Mouse (Mus musculus) embryonic fibroblast, embryonic 13.5 days (primary cell): ENCODE results near the gene Eomes. TPM values are rescaled to one million over a fixed set of nuclear protein-coding genes. Genes with fewer than 3 reads are reported as not detected.
A peak's percentile ranks its signal among the peaks of the same experiment; 100 is the strongest.

ENCODE experiments used
- H3K27ac ChIP-seq: 2 replicates; pipeline ENCODE4 v1.5.1; 2012; ENCODE audit warnings: low read length, control low read depth, inconsistent platforms; ENCODE audit not compliant: insufficient read depth
- H3K4me1 ChIP-seq: 2 replicates; pipeline ENCODE4 v1.6.1; 2011; ENCODE audit warnings: low read length; ENCODE audit not compliant: control insufficient read depth, insufficient read depth
- H3K4me3 ChIP-seq: 2 replicates; pipeline ENCODE4 v1.5.1; 2011; ENCODE audit warnings: mild to moderate bottlenecking, control low read depth, low read length; ENCODE audit not compliant: insufficient read depth
- CTCF ChIP-seq: IDR thresholded peaks from 2 replicates; pipeline ENCODE4 v1.5.1; 2011; ENCODE audit warnings: mild to moderate bottlenecking, control low read depth, low read length, moderate library complexity, borderline replicate concordance; ENCODE audit not compliant: insufficient read depth
- POLR2A ChIP-seq: IDR thresholded peaks from 2 replicates; pipeline ENCODE4 v1.6.1; 2011; ENCODE audit warnings: low read depth, mild to moderate bottlenecking, control low read depth, low read length, moderate library complexity
- polyA plus RNA-seq: library from polyadenylated mRNA; stranded (reverse); fragments of >200 nt; gene quantifications from 2 replicates; pipeline ENCODE4 v1.2.4, GENCODE M21; 2011; ENCODE audit warnings: low read depth; ENCODE audit not compliant: missing spikeins, insufficient read length

Gene Eomes
- polyA plus RNA-seq, 1 experiment: not detected

DNA sequence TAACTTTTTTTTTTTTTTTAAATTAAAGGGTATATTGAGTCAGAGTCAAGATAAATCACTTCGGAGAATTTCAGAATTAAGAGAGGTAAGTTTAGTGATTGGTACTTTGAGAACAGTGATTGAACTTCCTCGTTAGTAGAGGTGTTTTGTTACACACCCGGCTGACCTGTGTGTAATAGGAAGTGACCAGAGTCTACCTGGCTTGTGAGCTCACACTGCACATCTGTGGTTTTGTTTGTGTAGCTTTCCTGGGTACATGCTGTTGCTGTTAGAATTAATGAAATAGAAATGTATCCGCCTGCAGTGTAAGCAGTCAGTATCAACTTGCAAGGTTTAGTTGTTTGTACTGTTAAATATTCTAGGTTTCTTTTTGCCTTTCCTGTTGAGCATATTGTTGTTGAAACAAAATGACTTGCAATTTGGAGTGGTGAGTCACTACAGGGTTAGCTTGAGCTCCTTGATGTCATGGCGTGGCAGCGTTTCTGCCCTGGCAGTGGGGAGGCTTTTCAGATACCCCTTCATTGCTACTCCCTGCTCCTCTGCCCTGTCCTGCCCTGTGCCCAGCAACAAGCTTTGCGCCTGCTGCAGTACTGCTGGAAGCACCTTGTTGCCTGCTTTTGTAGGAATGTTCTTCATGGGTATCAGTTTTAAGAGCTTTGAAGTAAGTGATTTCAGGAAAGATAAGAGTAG, 54.6 kb downstream of the Eomes start:
- Histone ChIP-seq H3K27ac (peak overlapping the region; percentile 30; the same call in 1 of the 2 replicates), H3K4me3 (no peak overlapping the region), H3K4me1 (peaks cover 5% of the 10 kb centered on the region)
- no peak for TF ChIP-seq CTCF
- no peak for TF ChIP-seq POLR2A

Other genes with a start within 250 kb of the Eomes start
- gene Golga4, start 28.1 kb downstream of the Eomes start, polyA plus RNA-seq: 85.1 and 111 TPM in 2 replicates
- 11.6 and 22.9 TPM in 2 replicates for gene Itga9, start 128.5 kb downstream of the Eomes start, polyA plus RNA-seq